Mouse (Mus musculus) hindbrain, embryonic 16.5 days (tissue): ENCODE measurements around the gene Tle2. TPM values are rescaled to one million over a fixed set of nuclear protein-coding genes. Genes with fewer than 3 reads are reported as not detected.

Experiments used
- ATAC-seq: fragments of 200-750 bp; cut with Nextera tagmentation; 2 replicates; pipeline ENCODE4 v1.8.0; 2017; ENCODE audit warnings: moderate TSS enrichment, moderate library complexity
- H3K27ac ChIP-seq: fragments of 300-500 bp; sonication (generic); 2 replicates; pipeline ENCODE4 v1.5.1; 2014; ENCODE audit warnings: low read depth, mild to moderate bottlenecking, control low read depth, low read length, moderate library complexity
- H3K27me3 ChIP-seq: fragments of 300-500 bp; sonication (generic); replicated peaks from 2 replicates; pipeline ENCODE4 v1.6.1; 2014; ENCODE audit warnings: low read length; ENCODE audit not compliant: control insufficient read depth, insufficient read depth
- H3K36me3 ChIP-seq: fragments of 300-500 bp; sonication (generic); 2 replicates; pipeline ENCODE4 v1.6.1; 2014; ENCODE audit warnings: mild to moderate bottlenecking, low read length, moderate library complexity, mixed read lengths; ENCODE audit not compliant: control insufficient read depth, insufficient read depth
- H3K4me1 ChIP-seq: fragments of 300-500 bp; sonication (generic); 2 replicates; pipeline ENCODE4 v1.6.1; 2014; ENCODE audit warnings: low read depth, low read length; ENCODE audit not compliant: control insufficient read depth, insufficient read depth
- H3K4me2 ChIP-seq: fragments of 300-500 bp; sonication (generic); 2 replicates; pipeline ENCODE4 v1.6.1; 2014; ENCODE audit warnings: mild to moderate bottlenecking, low read length, control low read depth, moderate library complexity
- H3K4me3 ChIP-seq: fragments of 300-500 bp; sonication (generic); 2 replicates; pipeline ENCODE4 v1.5.1; 2014; ENCODE audit warnings: mild to moderate bottlenecking, low read length, control low read depth, moderate library complexity
- H3K9ac ChIP-seq: fragments of 300-500 bp; sonication (generic); 2 replicates; pipeline ENCODE4 v1.6.1; 2014; ENCODE audit warnings: low read depth, mild to moderate bottlenecking, control low read depth, low read length, moderate library complexity
- H3K9me3 ChIP-seq: fragments of 300-500 bp; sonication (generic); 2 replicates; pipeline ENCODE4 v1.6.1; 2014; ENCODE audit warnings: mild to moderate bottlenecking, low read length, moderate library complexity; ENCODE audit not compliant: control insufficient read depth
- WGBS: fragments of 180-500 bp; shearing (Covaris S2); extraction: QIAGEN DNeasy Blood & Tissue Kit; methylation state at CpG from one replicate; pipeline ENCODE4 v1.1.7; 2014; 5-methylcytosine and 5-hydroxymethylcytosine counted together
- polyA plus RNA-seq: library from polyadenylated mRNA; unstranded; fragments of >200 nt; fragmentation: Nextera tagmentation; extraction: Ambion mirVana; gene quantifications from 2 replicates; pipeline ENCODE4 v1.2.1, GENCODE M21; 2015

Gene Tle2
- polyA plus RNA-seq, 1 experiment from 2014 or later: 40.9 TPM

DNA sequence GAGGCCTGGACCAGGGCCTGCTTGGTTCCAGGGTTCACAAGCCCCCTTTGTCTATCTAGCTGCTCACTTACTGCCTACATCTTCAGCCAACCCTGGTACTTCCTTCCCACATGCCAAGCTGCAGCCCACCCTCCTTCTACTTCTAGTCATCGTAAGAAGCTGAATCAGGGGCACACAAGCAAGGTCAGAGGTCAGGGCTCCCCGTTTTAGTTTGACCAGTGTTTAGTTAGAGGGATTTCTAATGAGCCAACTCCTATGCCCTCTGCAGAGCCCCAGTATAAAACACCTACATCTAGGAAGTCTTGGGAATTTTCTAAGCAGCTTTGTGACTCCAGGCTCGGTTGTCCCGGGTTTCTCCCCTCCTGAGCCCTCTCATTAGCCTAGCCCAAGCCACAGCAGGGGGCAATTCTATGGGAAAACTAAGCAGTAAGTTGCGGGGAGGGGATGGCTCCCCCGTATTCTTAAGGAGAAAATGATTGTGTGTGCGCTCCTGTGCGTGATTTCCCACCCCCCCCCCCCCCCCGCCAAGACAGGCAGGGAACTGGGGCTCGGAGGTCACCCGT lies 4.0 kb upstream of the Tle2 start:
- peak overlapping the region; percentile 81 for H3K27ac ChIP-seq
- H3K9ac ChIP-seq: peak overlapping the region; percentile 56
- WGBS: 0% methylated on average over 7 of the region's 11 CpGs
- H3K4me2 ChIP-seq: peak overlapping the region; percentile 93
- ATAC-seq: peak; percentile 9
- H3K4me3 ChIP-seq: peak overlapping the region; percentile 40
- H3K27me3 ChIP-seq: peaks cover 7% of the 10 kb centered on the region; the same call in 1 of the 2 replicates
- H3K4me1 ChIP-seq: peaks cover 34% of the 10 kb centered on the region
- peaks cover 11% of the 10 kb centered on the region for H3K36me3 ChIP-seq
- no peaks in the 10 kb centered on the region for H3K9me3 ChIP-seq

DNA sequence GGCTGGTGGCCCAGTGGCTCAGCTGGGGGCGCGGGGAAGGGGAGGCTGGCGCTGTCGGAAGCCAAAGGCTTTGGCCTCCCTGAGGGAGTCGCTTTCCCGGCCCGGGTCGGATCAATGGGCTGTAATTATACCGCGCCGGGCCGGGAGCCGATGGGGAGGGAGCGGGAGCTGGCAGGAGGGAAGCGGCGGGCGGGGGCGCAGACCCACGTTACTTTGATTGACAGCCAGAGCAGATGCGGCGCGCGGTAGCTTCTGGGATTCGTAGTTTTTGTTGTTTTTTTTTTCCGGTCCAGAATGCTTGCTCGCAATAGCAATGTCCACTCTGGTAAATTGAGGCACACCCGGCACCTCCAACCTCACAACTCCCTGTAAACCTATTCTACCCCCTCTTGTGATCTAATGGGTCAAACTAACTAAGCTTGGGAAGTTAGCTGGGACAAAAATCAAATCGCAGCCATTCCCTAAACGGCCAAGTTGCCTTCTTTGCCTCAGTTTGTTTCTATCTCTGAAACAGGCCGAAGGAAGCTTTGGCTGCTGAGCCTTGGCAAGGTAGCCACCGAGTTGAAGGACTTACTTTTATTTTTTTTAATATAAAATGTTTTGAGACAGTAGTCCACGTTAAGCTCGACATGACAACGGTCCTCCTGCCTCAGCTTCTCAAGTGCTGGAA lies 3.4 kb upstream of the Tle2 start:
- ATAC-seq: peak; percentile 46
- Histone ChIP-seq H3K4me1 (peaks cover 41% of the 10 kb centered on the region), H3K9ac (peak overlapping the region; percentile 56), H3K4me2 (peak overlapping the region; percentile 93), H3K4me3 (peak overlapping the region; percentile 40), H3K27me3 (peaks cover 3% of the 10 kb centered on the region; the same call in 1 of the 2 replicates), H3K9me3 (no peaks in the 10 kb centered on the region), H3K36me3 (peaks cover 4% of the 10 kb centered on the region), H3K27ac (peak overlapping the region; percentile 81)
- under 1% methylated on average over 33 of the region's 34 CpGs for WGBS

DNA sequence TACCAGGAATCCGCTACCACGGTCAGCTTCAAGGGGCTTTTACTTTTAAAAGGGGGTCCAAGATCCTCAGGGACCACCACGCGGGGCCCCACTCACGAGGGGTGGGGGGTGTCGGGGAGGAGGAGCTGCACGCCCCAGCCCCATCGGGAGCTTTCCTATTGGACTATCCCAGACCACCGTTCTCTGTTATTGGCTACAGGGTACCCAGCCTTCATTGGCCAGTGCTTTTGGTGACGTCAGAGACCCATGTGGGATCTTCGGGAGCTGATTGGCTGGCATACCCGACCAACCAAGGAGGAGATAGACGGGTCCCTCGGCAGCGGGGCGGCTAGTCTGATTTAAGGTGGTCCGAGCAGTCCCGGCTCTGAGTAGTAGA lies 2.9 kb upstream of the Tle2 start:
- Histone ChIP-seq H3K4me1 (peaks cover 43% of the 10 kb centered on the region), H3K9ac (peak overlapping the region; percentile 30), H3K4me3 (peak overlapping the region; percentile 40), H3K36me3 (peaks cover under 1% of the 10 kb centered on the region; the same call in 1 of the 2 replicates), H3K9me3 (no peaks in the 10 kb centered on the region), H3K27ac (peak overlapping the region; percentile 78), H3K27me3 (peaks cover 8% of the 10 kb centered on the region), H3K4me2 (peak overlapping the region; percentile 93)
- WGBS: under 1% methylated on average over 18 of the region's 18 CpGs
- ATAC-seq: peak; percentile 93

- H3K4me3 ChIP-seq: peak overlapping the region; percentile 11; the same call in 1 of the 2 replicates
- peaks cover 43% of the 10 kb centered on the region for H3K4me1 ChIP-seq
- 3% methylated on average over 9 of the region's 9 CpGs for WGBS
- peaks cover 9% of the 10 kb centered on the region for H3K27me3 ChIP-seq
- H3K36me3 ChIP-seq: no peaks in the 10 kb centered on the region
- H3K27ac ChIP-seq: no peak overlapping the region
- no peak for ATAC-seq
- H3K4me2 ChIP-seq: peak overlapping the region; percentile 49
- no peak overlapping the region; the same call in 1 of the 2 replicates for H3K9ac ChIP-seq
- H3K9me3 ChIP-seq: no peaks in the 10 kb centered on the region
These were observed 2.2 kb upstream of the Tle2 start for GRCm38 (mm10) chr10:81572133-81572671.

GRCm38 (mm10) chr10:81572975-81573374 lies 1.4 kb upstream of the Tle2 start:
- H3K4me2 ChIP-seq: no peak overlapping the region

GRCm38 (mm10) chr10:81575208-81575631 lies 859 bp downstream of the Tle2 start:
- Histone ChIP-seq H3K36me3 (no peaks in the 10 kb centered on the region), H3K27me3 (peaks cover 21% of the 10 kb centered on the region), H3K4me3 (peak overlapping the region; percentile 63), H3K27ac (peak overlapping the region; percentile 30; the same call in 1 of the 2 replicates), H3K4me1 (peaks cover 32% of the 10 kb centered on the region), H3K9ac (peak overlapping the region; percentile 83), H3K4me2 (peak overlapping the region; percentile 80), H3K9me3 (no peaks in the 10 kb centered on the region)
- WGBS: under 1% methylated on average over 28 of the region's 30 CpGs
- no peak for ATAC-seq

More at GRCm38 (mm10) chr10:81572975-81573374, 1.4 kb upstream of the Tle2 start:
- Histone ChIP-seq H3K9ac (no peak overlapping the region), H3K4me1 (peaks cover 43% of the 10 kb centered on the region), H3K9me3 (no peaks in the 10 kb centered on the region), H3K27ac (no peak overlapping the region), H3K36me3 (no peaks in the 10 kb centered on the region), H3K4me3 (no peak overlapping the region), H3K27me3 (peaks cover 13% of the 10 kb centered on the region)
- no peak for ATAC-seq
- 7% methylated on average over 9 of the region's 9 CpGs for WGBS

DNA sequence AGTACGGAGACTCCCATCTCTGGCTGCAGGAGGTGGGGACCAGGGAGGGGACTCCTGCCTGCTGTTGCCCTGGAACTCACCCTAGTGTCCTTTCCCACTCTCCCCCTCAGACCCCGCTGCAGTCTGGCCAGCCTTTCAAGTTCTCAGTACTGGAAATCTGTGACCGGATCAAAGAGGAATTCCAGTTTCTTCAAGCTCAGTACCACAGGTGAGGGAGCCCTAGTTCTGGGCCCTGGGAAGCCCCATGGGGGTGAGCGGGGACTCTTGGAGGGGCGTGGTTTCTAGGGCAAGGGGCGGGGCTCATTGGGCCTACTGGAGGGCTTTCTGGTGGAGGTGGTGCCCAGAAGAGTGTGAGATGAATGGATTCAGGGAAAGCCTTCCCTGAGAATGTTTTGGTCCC lies 1.3 kb downstream of the Tle2 start:
- H3K9ac ChIP-seq: peak overlapping the region; percentile 83
- H3K4me1 ChIP-seq: peaks cover 27% of the 10 kb centered on the region
- H3K27ac ChIP-seq: no peak overlapping the region; the same call in 1 of the 2 replicates
- peak overlapping the region; percentile 80 for H3K4me2 ChIP-seq
- ATAC-seq: no peak
- peaks cover 24% of the 10 kb centered on the region for H3K27me3 ChIP-seq
- no peaks in the 10 kb centered on the region for H3K36me3 ChIP-seq
- WGBS: 0% methylated on average over 6 of the region's 6 CpGs
- H3K4me3 ChIP-seq: peak overlapping the region; percentile 63
- no peaks in the 10 kb centered on the region for H3K9me3 ChIP-seq

GRCm38 (mm10) chr10:81579967-81580366 lies 5.6 kb downstream of the Tle2 start:
- Histone ChIP-seq H3K27me3 (peaks cover 32% of the 10 kb centered on the region), H3K4me3 (no peak overlapping the region), H3K9ac (no peak overlapping the region), H3K27ac (no peak overlapping the region), H3K4me1 (peaks cover 13% of the 10 kb centered on the region), H3K36me3 (no peaks in the 10 kb centered on the region), H3K4me2 (no peak overlapping the region), H3K9me3 (no peaks in the 10 kb centered on the region)
- WGBS: 59% methylated on average over 4 of the region's 4 CpGs
- ATAC-seq: no peak

GRCm38 (mm10) chr10:81580441-81581070 lies 6.2 kb downstream of the Tle2 start:
- Histone ChIP-seq H3K4me2 (no peak overlapping the region), H3K27ac (no peak overlapping the region), H3K27me3 (peaks cover 32% of the 10 kb centered on the region), H3K4me1 (peaks cover 10% of the 10 kb centered on the region), H3K4me3 (no peak overlapping the region), H3K36me3 (no peaks in the 10 kb centered on the region), H3K9me3 (no peaks in the 10 kb centered on the region), H3K9ac (no peak overlapping the region)
- no peak for ATAC-seq
- WGBS: 58% methylated on average over 25 of the region's 25 CpGs
